Mouse (Mus musculus): ENCODE data around the gene Guca1a. TPM values are rescaled to one million over a fixed set of nuclear protein-coding genes. Genes with fewer than 3 reads are reported as not detected.
"Not testable (repeated sequence)": the region's sequence is repeated elsewhere in the genome, so short reads cannot be mapped to it uniquely, and the experiment has no call there.

The Guca1a gene
- polyA plus RNA-seq, 1 experiment from 2014 or later = 2.7 TPM

DNA sequence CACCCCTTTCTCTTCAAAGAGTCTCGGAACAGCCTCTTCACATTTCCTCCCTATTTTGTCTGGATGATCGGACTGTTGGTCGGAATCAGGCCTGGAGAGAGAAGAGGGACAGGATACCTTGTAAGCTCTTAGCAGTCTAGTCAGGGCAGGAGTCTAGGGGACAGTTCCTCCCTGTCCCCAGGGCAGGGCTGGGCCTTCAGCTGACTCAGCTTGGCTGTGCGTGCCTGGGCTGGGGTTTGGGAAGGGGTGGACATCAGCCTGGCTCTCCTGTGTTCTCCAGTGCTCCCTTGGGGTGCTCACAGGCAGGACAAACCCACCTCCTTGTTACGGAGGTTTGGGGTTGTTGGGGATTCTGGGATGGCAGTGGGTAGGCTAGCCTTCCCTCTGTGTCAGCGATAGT lies 38.2 kb upstream of the Guca1a start:
- Histone ChIP-seq H3K36me3 (no peaks in the 10 kb centered on the region), H3K4me1 (peaks cover 17% of the 10 kb centered on the region), H3K27me3 (peaks cover 60% of the 10 kb centered on the region), H3K9me3 (no peaks in the 10 kb centered on the region), H3K4me2 (replicated peaks) (no peak overlapping the region), H3K27ac (no peak overlapping the region), H3K9ac (no peak overlapping the region), H3K4me3 (no peak overlapping the region)
- WGBS = 70% methylated on average over 6 of the region's 6 CpGs
- ATAC-seq (ENCODE audit: low FRiP score, low read depth) = no peak

DNA sequence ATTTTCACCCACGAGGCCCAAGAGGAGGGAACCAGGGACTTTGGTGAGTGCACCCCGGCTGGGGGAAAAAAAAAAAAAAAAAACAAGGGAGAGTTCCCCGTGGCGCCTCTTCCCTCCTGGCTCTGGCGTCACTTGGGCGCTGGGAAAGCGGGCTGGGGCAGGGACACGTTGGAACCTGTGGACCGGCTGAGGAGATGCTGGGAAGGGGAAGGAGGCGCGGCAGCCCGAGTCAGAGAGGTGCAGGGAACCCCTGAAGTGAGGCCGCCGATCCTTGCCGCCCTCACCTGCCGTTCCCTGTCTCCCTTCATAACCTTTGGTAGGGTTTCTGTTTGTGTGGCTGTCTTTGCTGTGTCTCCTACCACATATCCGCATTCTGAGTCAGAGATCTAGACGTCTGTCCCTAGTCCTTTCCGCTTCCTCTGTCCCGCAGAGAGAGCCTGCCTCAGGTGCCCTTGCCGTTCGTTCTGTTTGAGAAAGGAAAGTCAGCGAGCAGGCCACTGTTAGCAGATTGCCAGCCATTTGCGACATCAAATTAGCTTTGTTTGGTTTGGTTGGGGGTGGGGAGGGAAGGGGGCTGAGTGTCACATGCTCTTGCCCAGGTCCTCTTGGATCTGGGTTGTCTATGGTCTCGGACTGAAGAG lies 36.6 kb upstream of the Guca1a start, which contains the start of gene 1700001C19Rik:
TSS of gene 1700001C19Rik (minus strand) at position 470 of the 641 bp plus-strand sequence.
- ATAC-seq (ENCODE audit: low FRiP score, low read depth) = no peak

DNA sequence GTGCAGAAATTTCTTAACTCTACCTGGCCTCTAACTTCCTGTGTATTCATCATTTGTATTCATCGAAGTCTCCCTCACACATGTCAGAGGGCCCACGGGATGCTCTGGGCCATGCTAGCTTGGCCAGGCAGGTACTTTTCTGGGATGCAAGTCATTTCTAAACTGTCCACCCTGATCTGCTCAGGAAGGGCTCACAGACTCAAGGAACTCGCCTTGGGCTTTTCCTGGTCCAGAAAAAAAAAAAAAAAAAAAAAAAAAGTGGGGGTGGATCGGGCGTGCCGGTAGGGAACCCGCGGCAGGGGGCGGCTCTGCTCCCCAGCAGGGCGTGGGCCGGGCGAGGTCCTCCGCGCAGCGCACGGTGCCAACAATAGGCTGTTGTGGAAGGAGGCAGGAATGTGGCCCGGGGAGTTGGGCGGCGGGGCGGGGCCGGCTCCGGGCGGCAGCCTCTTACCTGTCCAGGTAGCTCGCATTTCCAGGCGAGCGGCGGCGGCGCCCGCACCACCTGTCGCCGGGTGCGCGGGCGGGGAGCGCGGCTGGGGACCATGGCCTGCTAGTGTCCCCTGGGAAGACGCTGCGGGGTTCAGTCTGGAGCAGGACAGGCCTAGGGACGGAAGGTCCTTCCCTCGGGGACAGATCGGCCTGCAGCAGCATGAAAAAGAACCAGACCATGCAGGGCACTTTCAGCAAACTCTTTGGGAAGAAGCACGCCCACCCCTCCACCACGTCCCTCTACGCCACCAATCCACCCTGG lies 35.9 kb upstream of the Guca1a start, which contains the start of gene AI661453:
TSS of gene AI661453 (plus strand) at position 460 of the 751 bp plus-strand sequence.
- peaks cover 70% of the 10 kb centered on the region for H3K27me3 ChIP-seq
- H3K4me2 ChIP-seq (replicated peaks) = peak within 1 kb of the TSS; percentile 77
- 2% methylated on average over 44 of the region's 45 CpGs for WGBS
- H3K4me3 ChIP-seq = peak within 1 kb of the TSS; percentile 46
- H3K9me3 ChIP-seq = no peaks in the 10 kb centered on the region
- H3K4me1 ChIP-seq = peaks cover 17% of the 10 kb centered on the region
- no peaks in the 10 kb centered on the region for H3K36me3 ChIP-seq
- peak within 1 kb of the TSS; percentile 55 for H3K9ac ChIP-seq
- ATAC-seq (ENCODE audit: low FRiP score, low read depth) = 0 out of 2 replicates have a peak, but pooled peaks have one; percentile 33
- H3K27ac ChIP-seq = no peak within 1 kb of the TSS

More for the DNA sequence above, 36.6 kb upstream of the Guca1a start, which contains the start of gene 1700001C19Rik:
- H3K9me3 ChIP-seq = no peaks in the 10 kb centered on the region
- peaks cover 63% of the 10 kb centered on the region for H3K27me3 ChIP-seq
- H3K27ac ChIP-seq = no peak within 1 kb of the TSS
- H3K4me2 ChIP-seq (replicated peaks) = peak within 1 kb of the TSS; percentile 77
- WGBS = 2% methylated on average over 25 of the region's 25 CpGs
- peak within 1 kb of the TSS; percentile 55 for H3K9ac ChIP-seq
- H3K4me1 ChIP-seq = peaks cover 17% of the 10 kb centered on the region
- H3K36me3 ChIP-seq = no peaks in the 10 kb centered on the region
- peak within 1 kb of the TSS; percentile 46 for H3K4me3 ChIP-seq

DNA sequence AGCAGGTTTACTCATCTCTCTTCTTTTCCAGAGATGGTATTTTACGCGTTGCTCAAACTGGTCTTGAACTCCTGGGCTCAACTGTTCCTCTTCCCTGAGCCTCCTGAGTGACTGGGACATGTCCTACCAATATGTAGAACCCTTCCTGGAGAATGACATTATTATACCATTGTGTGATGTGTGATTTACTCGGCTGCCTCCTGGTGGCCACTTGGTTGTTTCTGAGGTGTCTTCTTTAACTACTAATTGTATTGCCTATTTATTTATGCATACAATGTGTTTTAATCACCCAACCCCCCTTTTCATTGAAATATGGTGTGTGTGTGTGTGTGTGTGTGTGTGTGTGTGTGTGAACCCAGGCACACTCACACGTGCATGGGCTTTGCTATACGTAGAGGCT lies 30.4 kb upstream of the Guca1a start:
- Histone ChIP-seq H3K36me3 (no peaks in the 10 kb centered on the region), H3K4me3 (no peak overlapping the region), H3K9ac (no peak overlapping the region), H3K9me3 (no peaks in the 10 kb centered on the region), H3K27ac (no peak overlapping the region), H3K4me2 (replicated peaks) (no peak overlapping the region), H3K4me1 (peaks cover 6% of the 10 kb centered on the region; the same call in 1 of the 2 replicates), H3K27me3 (peaks cover 42% of the 10 kb centered on the region)
- no peak for ATAC-seq (ENCODE audit: low FRiP score, low read depth)
- 73% methylated on average over 5 of the region's 5 CpGs for WGBS

DNA sequence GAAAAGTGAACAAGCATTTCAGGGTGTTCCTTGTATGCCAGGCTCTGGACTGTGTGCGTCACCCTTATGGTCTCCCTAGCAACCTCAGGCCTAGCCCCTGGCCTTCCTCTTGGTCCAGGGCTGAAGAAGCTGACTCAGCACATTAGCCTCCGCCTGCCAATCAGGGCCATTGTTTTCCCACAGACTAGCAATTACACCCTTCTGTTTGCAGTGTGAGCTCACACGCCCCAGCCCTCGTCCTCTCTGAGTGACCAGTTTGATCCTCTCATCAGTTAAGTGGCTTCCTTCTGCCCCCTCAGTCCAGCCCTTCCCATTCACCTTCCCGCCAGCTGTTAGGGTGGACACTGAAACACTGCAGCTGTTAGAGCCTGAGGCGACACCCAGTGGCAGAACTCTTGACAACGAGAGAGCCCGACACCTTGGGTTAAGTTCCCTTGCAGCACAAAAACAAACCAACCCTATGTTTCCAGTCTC lies 28.5 kb upstream of the Guca1a start:
- H3K36me3 ChIP-seq = no peaks in the 10 kb centered on the region
- no peak overlapping the region for H3K9ac ChIP-seq
- H3K4me1 ChIP-seq = peaks cover 6% of the 10 kb centered on the region; the same call in 1 of the 2 replicates
- no peaks in the 10 kb centered on the region for H3K9me3 ChIP-seq
- WGBS = 14% methylated on average over 8 of the region's 8 CpGs
- peak overlapping the region; percentile 31; the same call in 1 of the 2 replicates for H3K4me2 ChIP-seq (replicated peaks)
- peaks cover 32% of the 10 kb centered on the region for H3K27me3 ChIP-seq
- no peak overlapping the region for H3K27ac ChIP-seq
- no peak overlapping the region for H3K4me3 ChIP-seq
- ATAC-seq (ENCODE audit: low FRiP score, low read depth) = peak; percentile 57; the same call in 1 of the 2 replicates

DNA sequence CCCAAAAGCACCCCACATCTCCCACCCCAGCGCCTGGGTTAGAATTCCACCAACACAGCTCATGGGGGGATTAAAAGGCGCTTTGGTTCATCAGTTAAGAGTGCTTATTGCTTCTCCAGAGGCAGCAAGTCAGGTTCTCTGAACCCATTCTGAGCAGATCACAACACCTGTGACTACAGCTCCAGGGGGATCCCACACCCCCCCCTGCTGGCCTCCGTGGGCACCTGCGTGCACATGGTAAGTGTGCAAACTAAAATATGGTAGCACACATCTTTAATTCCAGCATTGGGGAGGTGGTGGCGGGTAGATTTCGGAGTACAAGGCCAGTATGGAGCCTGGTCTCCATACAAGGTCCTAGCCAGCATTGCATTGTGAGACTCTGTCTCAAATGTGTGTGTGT lies 26.9 kb upstream of the Guca1a start:
- no peaks in the 10 kb centered on the region for H3K36me3 ChIP-seq
- WGBS = 67% methylated on average over 6 of the region's 6 CpGs

DNA sequence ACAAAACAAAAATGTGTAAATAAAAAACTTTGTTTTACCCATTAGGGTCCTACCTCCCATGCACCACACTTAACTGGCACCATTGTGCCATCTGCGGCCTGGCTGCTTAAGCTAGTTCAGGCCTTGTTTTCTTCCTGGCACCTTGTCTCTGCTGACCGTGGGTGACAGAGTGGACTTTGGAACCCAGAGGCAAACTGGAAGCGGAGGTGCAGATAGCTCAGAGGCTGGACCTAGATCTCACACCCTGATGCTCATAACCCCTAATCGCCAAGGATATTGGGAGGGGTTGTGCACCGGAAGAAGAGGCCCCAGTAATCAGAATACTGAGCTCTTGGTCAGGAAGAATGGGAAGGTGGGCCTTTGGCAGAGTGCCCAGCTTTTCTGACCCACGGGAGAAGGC lies 23.8 kb upstream of the Guca1a start:
- H3K9ac ChIP-seq = no peak overlapping the region; the same call in 1 of the 2 replicates
- no peak for ATAC-seq (ENCODE audit: low FRiP score, low read depth)
- 82% methylated on average over 6 of the region's 6 CpGs for WGBS
- no peaks in the 10 kb centered on the region for H3K36me3 ChIP-seq
- H3K27ac ChIP-seq = no peak overlapping the region
- H3K4me1 ChIP-seq = peaks cover 6% of the 10 kb centered on the region; the same call in 1 of the 2 replicates
- no peaks in the 10 kb centered on the region for H3K9me3 ChIP-seq
- H3K27me3 ChIP-seq = peaks cover 11% of the 10 kb centered on the region; the same call in 1 of the 2 replicates
- H3K4me2 ChIP-seq (replicated peaks) = no peak overlapping the region
- H3K4me3 ChIP-seq = no peak overlapping the region

More for the DNA sequence above, 26.9 kb upstream of the Guca1a start:
- Histone ChIP-seq H3K27me3 (peaks cover 32% of the 10 kb centered on the region), H3K9me3 (no peaks in the 10 kb centered on the region), H3K4me2 (replicated peaks) (no peak overlapping the region), H3K9ac (no peak overlapping the region), H3K4me1 (peaks cover 6% of the 10 kb centered on the region; the same call in 1 of the 2 replicates), H3K27ac (no peak overlapping the region), H3K4me3 (no peak overlapping the region)
- no peak for ATAC-seq (ENCODE audit: low FRiP score, low read depth)

DNA sequence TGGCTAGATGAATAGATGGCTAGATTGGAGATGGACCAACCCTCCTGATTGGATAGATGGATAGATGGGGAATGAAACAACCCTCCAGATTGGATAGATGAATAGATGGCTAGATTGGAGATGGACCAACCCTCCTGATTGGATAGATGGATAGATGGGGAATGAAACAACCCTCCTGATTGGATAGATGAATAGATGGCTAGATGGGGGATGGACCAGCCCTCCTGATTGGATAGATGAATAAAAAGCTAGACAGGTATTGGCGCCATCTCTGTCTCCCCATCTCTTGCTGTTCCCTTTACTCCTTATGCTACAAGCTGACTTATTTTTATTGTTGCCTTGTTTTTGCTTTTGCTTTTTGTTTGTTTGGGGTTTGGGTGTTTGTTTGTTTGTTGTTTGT lies 22.2 kb upstream of the Guca1a start:
- not testable (repeated sequence) for ATAC-seq (ENCODE audit: low FRiP score, low read depth); H3K9me3 ChIP-seq; H3K9ac ChIP-seq; H3K27ac ChIP-seq; H3K4me1 ChIP-seq; H3K36me3 ChIP-seq; H3K4me2 ChIP-seq (replicated peaks); H3K4me3 ChIP-seq; H3K27me3 ChIP-seq
- WGBS = 95% methylated on average over 1 of the region's 1 CpGs

DNA sequence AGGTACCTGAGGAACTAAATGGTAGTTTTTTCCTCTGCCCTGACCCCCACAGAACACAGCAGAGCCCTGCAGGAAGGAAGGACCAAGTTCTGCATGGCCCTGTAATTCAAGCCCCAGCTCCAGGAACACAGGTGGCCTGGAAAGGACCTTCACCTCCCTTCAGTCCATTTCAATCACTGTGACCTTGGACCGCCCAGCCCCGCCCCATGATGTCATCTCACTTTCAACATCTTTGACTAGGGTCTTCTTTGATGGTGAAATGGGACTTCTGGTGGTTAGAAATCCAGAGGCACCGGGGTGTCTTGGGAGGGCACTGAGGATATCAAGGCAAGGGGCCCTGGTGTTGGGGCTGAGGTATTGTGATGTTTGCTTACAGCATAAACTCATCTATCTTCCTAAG lies 21.2 kb upstream of the Guca1a start:
- Histone ChIP-seq H3K36me3 (no peaks in the 10 kb centered on the region), H3K9ac (no peak overlapping the region), H3K9me3 (no peaks in the 10 kb centered on the region; the same call in 1 of the 2 replicates), H3K4me2 (replicated peaks) (no peak overlapping the region), H3K4me3 (no peak overlapping the region), H3K27ac (no peak overlapping the region), H3K4me1 (no peaks in the 10 kb centered on the region), H3K27me3 (no peaks in the 10 kb centered on the region)
- 76% methylated on average over 3 of the region's 3 CpGs for WGBS
- no peak for ATAC-seq (ENCODE audit: low FRiP score, low read depth)

DNA sequence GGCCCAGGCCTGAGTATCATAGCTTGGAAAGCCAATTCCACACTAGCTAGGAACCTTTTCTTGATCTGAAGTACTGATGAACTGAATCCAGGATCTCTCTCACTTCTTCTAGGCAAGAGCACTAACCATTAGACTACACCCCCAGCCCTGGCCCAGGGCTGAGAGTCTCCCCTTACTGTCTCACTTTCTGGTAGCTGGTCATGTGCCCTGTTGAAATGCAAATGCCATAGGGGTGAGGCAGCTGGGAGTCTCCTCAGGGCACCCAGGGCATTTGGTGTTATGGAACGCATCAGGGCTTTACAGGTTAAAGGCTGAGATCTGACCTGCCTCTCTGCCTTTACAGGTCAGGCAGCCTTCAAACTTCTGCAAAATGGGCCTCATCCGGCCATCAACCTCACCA lies 19.8 kb upstream of the Guca1a start:
- Histone ChIP-seq H3K4me2 (replicated peaks) (no peak overlapping the region), H3K9me3 (no peaks in the 10 kb centered on the region; the same call in 1 of the 2 replicates), H3K27me3 (peaks cover 2% of the 10 kb centered on the region; the same call in 1 of the 2 replicates), H3K36me3 (no peaks in the 10 kb centered on the region), H3K9ac (no peak overlapping the region), H3K4me1 (no peaks in the 10 kb centered on the region), H3K27ac (no peak overlapping the region), H3K4me3 (no peak overlapping the region)
- ATAC-seq (ENCODE audit: low FRiP score, low read depth) = no peak
- WGBS = 59% methylated on average over 2 of the region's 2 CpGs

DNA sequence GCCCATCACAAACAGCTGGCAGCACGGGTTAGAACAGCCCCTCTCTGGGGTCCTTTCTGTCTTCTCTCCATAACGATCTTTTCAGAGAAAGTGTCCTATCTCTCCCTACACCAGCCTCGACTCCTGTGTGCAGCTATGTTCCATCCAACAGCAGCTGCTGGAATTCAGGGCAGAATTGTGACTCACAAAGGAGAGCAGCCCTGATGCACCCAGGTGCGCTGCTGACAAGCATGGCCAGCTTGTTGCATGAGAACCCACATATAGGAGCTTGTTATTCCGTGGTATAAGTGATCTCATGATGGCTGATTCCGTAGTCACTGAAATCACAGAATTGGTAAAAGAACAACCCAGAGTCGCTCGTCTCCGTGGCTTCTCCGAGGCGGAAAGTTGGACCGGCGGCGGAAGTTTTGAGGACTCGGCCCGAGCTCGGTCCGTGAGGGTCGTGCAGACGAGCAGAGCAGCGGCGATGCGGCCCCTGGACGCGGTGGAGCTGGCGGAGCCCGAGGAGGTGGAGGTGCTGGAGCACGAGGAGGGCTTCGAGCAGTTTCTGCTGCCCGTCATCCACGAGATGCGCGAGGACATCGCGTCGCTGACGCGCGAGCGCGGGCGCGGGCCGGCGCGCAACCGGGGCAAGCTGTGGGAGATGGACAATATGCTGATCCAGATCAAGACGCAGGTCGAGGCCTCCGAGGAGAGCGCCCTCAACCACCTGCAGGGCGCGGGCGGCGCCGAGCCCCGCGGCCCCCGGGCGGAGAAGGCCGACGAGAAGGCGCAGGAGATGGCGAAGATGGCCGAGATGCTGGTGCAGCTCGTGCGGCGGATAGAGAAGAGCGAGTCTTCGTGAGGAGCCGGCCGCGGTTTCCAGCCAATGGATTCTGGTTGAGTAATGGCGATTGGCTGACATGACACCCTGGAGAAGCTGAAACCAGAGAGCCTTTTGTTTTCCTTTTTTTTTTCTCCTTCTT lies 9.8 kb upstream of the Guca1a start:
- not testable (repeated sequence) for ATAC-seq (ENCODE audit: low FRiP score, low read depth); H3K27ac ChIP-seq; H3K9me3 ChIP-seq; H3K4me1 ChIP-seq; H3K36me3 ChIP-seq
- Histone ChIP-seq H3K4me3 (peak overlapping the region; percentile 43), H3K4me2 (replicated peaks) (peak overlapping the region; percentile 69), H3K9ac (peak overlapping the region; percentile 55; the same call in 1 of the 2 replicates), H3K27me3 (peaks cover 79% of the 10 kb centered on the region)
- 3% methylated on average over 74 of the region's 74 CpGs for WGBS

Measured in limb, embryonic 13.5 days (tissue).